Mouse (Mus musculus) heart, embryonic 12.5 days (tissue): ENCODE measurements at regions not wholly inside any gene's neighbourhood (a gene's known extent, or its start where the extent isn't known, plus 50 kb on each side); places are given as distances from the start of the nearest gene placed in this dataset.

Experiments
- ATAC-seq: fragments of 200-750 bp; cut with Nextera tagmentation; 2 replicates; pipeline ENCODE4 v1.8.0; 2017; ENCODE audit warnings: moderate TSS enrichment, moderate library complexity; ENCODE audit not compliant: insufficient number of reproducible peaks, low FRiP score
- H3K27ac ChIP-seq: fragments of 300-500 bp; sonication (generic); 2 replicates; pipeline ENCODE4 v1.5.1; 2016; ENCODE audit warnings: mild to moderate bottlenecking, moderate library complexity; ENCODE audit not compliant: poor library complexity, severe bottlenecking
- H3K27me3 ChIP-seq: fragments of 300-500 bp; sonication (generic); replicated peaks from 2 replicates; pipeline ENCODE4 v1.6.1; 2016; ENCODE audit warnings: mild to moderate bottlenecking, moderate library complexity
- H3K36me3 ChIP-seq: fragments of 300-500 bp; sonication (generic); 2 replicates; pipeline ENCODE4 v1.6.1; 2016; ENCODE audit warnings: mild to moderate bottlenecking, moderate library complexity
- H3K4me1 ChIP-seq: fragments of 300-500 bp; sonication (generic); replicated peaks from 2 replicates; pipeline ENCODE4 v1.6.1; 2016; ENCODE audit warnings: mild to moderate bottlenecking
- H3K4me2 ChIP-seq: fragments of 300-500 bp; sonication (generic); 2 replicates; pipeline ENCODE4 v1.6.1; 2016; ENCODE audit warnings: mild to moderate bottlenecking, moderate library complexity
- H3K4me3 ChIP-seq: fragments of 300-500 bp; sonication (generic); 2 replicates; pipeline ENCODE4 v1.5.1; 2016; ENCODE audit warnings: mild to moderate bottlenecking
- H3K9ac ChIP-seq: fragments of 300-500 bp; sonication (generic); 2 replicates; pipeline ENCODE4 v1.6.1; 2016; ENCODE audit warnings: mild to moderate bottlenecking, moderate library complexity
- H3K9me3 ChIP-seq: fragments of 300-500 bp; sonication (generic); replicated peaks from 2 replicates; pipeline ENCODE4 v1.6.1; 2016; ENCODE audit warnings: mild to moderate bottlenecking, moderate library complexity
- WGBS: fragments of 180-500 bp; shearing (Covaris S2); methylation state at CpG from one replicate; pipeline ENCODE4 v1.1.7; 2016; 5-methylcytosine and 5-hydroxymethylcytosine counted together

DNA sequence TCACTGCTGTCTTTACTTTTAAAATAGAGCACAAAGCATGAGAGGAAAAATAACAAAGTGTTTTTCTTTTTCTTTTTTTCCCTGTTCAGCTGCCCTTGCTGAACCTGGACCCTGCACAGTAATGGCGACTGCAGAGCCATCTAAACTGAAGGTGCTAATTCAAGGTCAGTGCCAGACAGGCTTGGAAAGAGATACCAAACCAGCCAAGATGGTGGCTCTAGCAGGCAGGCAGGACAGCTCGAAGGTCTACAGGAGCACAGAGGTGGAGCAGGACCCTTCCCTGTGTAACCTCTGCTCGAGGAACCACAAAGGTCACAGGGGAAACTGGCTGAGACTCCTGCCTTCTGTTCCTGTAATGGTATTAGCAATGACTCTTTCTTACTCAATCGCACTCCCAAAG, 326.7 kb downstream of the Gm45692 start:
- Histone ChIP-seq H3K9me3 (no peaks in the 10 kb centered on the region), H3K4me1 (peaks cover 6% of the 10 kb centered on the region), H3K36me3 (no peaks in the 10 kb centered on the region), H3K27me3 (no peaks in the 10 kb centered on the region), H3K4me2 (no peak overlapping the region), H3K27ac (no peak overlapping the region), H3K9ac (no peak overlapping the region), H3K4me3 (no peak overlapping the region)
- 71% methylated on average over 4 of the region's 4 CpGs for WGBS
- no peak for ATAC-seq

GRCm38 (mm10) chr8:26447886-26448640, 328.7 kb downstream of the Gm45692 start:
- H3K4me2 ChIP-seq: no peak overlapping the region
- no peak for ATAC-seq
- WGBS: 76% methylated on average over 8 of the region's 8 CpGs
- no peak overlapping the region for H3K9ac ChIP-seq
- H3K9me3 ChIP-seq: 0 out of 2 replicates have a peak, but pooled peaks cover 6% of the 10 kb centered on the region
- peaks cover 8% of the 10 kb centered on the region for H3K4me1 ChIP-seq
- H3K27ac ChIP-seq: no peak overlapping the region
- H3K36me3 ChIP-seq: no peaks in the 10 kb centered on the region
- H3K4me3 ChIP-seq: no peak overlapping the region
- H3K27me3 ChIP-seq: no peaks in the 10 kb centered on the region

DNA sequence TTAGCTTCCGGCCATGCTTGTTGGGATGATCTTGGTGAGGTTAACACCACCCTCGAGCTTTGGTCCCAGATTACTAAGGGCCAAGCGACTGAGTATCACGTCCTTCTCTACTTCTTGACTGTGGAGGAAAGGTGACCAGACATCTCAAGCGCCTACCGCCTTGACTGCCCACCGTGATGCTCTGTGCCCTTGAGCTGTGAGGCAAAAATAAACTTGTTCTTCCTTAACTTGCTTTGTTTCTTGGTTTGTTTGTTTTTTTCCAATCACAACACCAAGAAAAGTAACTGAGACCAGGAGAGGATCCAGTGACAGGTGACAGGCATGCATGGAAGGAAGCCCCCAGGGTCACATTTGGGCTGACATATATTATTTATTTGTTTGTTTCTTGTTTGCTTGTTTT, 330.0 kb downstream of the Gm45692 start:
- no peak for ATAC-seq
- WGBS: 85% methylated on average over 7 of the region's 7 CpGs

DNA sequence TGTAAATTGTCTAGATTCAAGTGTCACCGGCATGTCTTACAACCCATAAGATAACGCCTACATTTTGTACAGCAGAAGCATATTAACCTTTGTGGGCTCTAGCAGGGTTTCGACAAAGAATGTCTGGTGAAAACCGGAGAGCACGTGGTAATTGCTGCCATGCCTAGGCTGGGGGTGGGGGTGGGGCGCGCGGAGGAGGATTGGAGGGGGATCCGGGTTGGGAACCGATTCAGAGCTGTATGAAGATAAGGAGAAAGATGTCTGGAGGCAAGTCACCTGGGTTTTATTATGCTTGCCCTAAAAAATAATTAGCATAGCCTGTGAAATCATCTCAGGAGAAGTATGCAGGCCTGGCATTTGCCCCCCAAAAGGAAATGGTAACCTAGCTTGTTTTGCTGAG, 331.2 kb downstream of the Gm45692 start:
- H3K27ac ChIP-seq: no peak overlapping the region
- WGBS: 61% methylated on average over 10 of the region's 10 CpGs
- H3K4me1 ChIP-seq: peaks cover 8% of the 10 kb centered on the region
- ATAC-seq: no peak
- H3K27me3 ChIP-seq: no peaks in the 10 kb centered on the region
- no peaks in the 10 kb centered on the region for H3K36me3 ChIP-seq
- 0 out of 2 replicates have a peak, but pooled peaks cover 12% of the 10 kb centered on the region for H3K9me3 ChIP-seq
- no peak overlapping the region for H3K4me3 ChIP-seq
- H3K4me2 ChIP-seq: no peak overlapping the region
- H3K9ac ChIP-seq: no peak overlapping the region

More for the DNA sequence above, 330.0 kb downstream of the Gm45692 start:
- Histone ChIP-seq H3K36me3 (no peaks in the 10 kb centered on the region), H3K4me1 (peaks cover 8% of the 10 kb centered on the region), H3K9ac (no peak overlapping the region), H3K4me3 (no peak overlapping the region), H3K4me2 (no peak overlapping the region), H3K27me3 (no peaks in the 10 kb centered on the region), H3K9me3 (0 out of 2 replicates have a peak, but pooled peaks cover 6% of the 10 kb centered on the region), H3K27ac (no peak overlapping the region)

DNA sequence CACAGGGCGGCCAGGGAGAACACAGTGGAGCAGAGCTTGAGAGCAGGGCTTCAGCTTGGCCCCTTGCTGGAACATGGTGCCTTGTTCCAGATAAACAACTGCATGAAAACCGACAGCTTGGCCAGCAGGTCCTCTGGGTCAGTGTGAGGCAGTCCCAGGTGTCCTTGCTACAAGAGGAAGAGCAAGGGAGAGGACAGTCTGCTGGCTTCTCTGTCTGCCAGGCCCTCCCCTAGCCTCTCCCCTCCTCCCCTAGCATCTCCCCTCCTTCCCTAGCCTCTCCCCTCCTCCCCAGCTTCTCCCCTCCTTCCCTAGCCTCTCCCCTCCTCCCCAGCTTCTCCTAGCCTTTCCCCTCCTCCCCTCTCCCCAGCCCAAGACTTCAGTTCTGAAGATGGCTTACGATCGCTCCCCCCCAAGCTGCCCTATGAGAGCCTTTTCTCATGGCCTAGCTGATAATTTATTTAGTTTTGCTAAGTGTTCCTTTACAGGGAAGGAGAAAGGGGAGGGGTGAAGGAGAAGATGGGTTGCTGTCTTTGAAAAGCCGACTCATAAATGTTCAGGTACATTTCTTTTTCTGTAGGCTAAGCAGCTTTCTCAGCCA, 333.7 kb downstream of the Gm45692 start:
- Histone ChIP-seq H3K36me3 (no peaks in the 10 kb centered on the region), H3K4me2 (no peak overlapping the region), H3K27me3 (no peaks in the 10 kb centered on the region), H3K4me1 (peaks cover 8% of the 10 kb centered on the region), H3K4me3 (no peak overlapping the region), H3K9me3 (0 out of 2 replicates have a peak, but pooled peaks cover 12% of the 10 kb centered on the region), H3K27ac (no peak overlapping the region), H3K9ac (no peak overlapping the region)
- WGBS: 57% methylated on average over 5 of the region's 5 CpGs
- ATAC-seq: no peak

- Histone ChIP-seq H3K9ac (no peak overlapping the region), H3K27ac (no peak overlapping the region), H3K36me3 (no peaks in the 10 kb centered on the region), H3K27me3 (no peaks in the 10 kb centered on the region), H3K4me2 (no peak overlapping the region), H3K4me1 (peaks cover 5% of the 10 kb centered on the region; the same call in 1 of the 2 replicates), H3K4me3 (no peak overlapping the region), H3K9me3 (no peaks in the 10 kb centered on the region)
- ATAC-seq: no peak
- WGBS: 81% methylated on average over 2 of the region's 2 CpGs
These were observed 346.0 kb downstream of the Gm45692 start for GRCm38 (mm10) chr8:26465346-26465745.

DNA sequence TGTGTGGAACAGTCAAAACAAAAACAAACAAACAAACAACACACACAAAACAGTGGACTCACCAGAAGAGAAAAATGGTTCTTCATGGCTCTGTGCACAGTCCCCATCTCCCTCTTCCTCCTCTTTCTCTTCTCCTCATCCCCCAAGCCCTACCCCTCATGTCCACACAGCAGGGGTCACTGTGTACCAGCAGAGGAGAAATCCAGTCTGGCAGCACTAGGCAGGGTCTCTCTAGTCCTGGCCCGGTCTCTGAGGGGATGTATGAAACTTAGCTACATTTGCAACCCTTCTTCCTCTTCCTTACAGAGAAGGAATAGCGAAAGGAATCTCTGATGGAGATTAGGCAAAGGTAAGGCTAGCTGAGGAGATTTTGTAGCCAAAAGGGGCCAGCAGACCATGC, 349.1 kb downstream of the Gm45692 start:
- no peak for ATAC-seq
- Histone ChIP-seq H3K27me3 (no peaks in the 10 kb centered on the region), H3K36me3 (no peaks in the 10 kb centered on the region), H3K9ac (no peak overlapping the region), H3K4me3 (no peak overlapping the region), H3K27ac (no peak overlapping the region), H3K9me3 (no peaks in the 10 kb centered on the region), H3K4me2 (no peak overlapping the region), H3K4me1 (peaks cover 14% of the 10 kb centered on the region; the same call in 1 of the 2 replicates)
- WGBS: 64% methylated on average over 2 of the region's 2 CpGs

GRCm38 (mm10) chr8:26469705-26470104, 350.4 kb downstream of the Gm45692 start:
- Histone ChIP-seq H3K4me3 (no peak overlapping the region), H3K9me3 (no peaks in the 10 kb centered on the region), H3K9ac (no peak overlapping the region), H3K27ac (no peak overlapping the region), H3K4me1 (peaks cover 14% of the 10 kb centered on the region; the same call in 1 of the 2 replicates), H3K36me3 (no peaks in the 10 kb centered on the region), H3K27me3 (no peaks in the 10 kb centered on the region), H3K4me2 (no peak overlapping the region)
- WGBS: 52% methylated on average over 6 of the region's 6 CpGs
- no peak for ATAC-seq

DNA sequence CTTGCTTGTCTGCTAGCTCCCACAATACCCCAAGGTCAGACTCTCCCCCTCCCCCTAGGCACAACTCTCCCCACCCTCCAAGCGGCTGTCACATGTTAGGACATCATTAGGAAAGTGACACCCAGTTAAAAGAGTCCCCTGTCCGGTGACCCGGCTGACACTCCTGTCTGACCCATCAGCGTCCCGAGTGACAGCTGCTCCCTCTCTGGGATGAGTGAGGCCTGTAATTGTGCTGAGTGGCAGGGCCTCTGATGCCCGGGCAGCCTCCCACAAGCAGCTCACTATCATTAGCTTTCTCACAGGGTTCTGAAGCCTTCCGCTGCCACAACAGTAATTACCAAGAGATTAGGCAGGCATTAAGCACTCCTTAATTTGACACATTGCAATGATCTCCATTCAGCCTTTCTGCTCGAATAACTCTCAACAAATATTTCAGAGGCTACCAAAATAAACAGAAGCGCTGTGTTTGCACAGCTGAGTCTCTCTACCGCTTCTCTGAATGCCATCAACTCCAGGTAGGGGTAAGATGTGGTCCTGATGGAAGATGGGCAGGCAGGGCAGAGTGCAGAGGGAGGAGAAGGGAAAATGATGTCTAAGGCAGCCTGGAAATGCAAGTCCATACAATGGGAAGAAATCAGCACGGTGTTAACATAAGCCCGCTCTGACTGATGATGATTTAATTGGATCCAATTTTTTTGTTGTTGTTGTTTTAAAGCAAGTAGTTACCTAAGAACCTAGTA, 352.6 kb downstream of the Gm45692 start:
- Histone ChIP-seq H3K27me3 (no peaks in the 10 kb centered on the region), H3K9ac (no peak overlapping the region), H3K4me2 (no peak overlapping the region), H3K36me3 (no peaks in the 10 kb centered on the region), H3K4me1 (peaks cover 14% of the 10 kb centered on the region; the same call in 1 of the 2 replicates), H3K9me3 (no peaks in the 10 kb centered on the region), H3K4me3 (no peak overlapping the region), H3K27ac (no peak overlapping the region)
- 36% methylated on average over 12 of the region's 12 CpGs for WGBS
- no peak for ATAC-seq

- no peaks in the 10 kb centered on the region for H3K36me3 ChIP-seq
- H3K4me3 ChIP-seq: no peak overlapping the region
- ATAC-seq: no peak
- H3K9ac ChIP-seq: no peak overlapping the region
- 81% methylated on average over 5 of the region's 5 CpGs for WGBS
- no peaks in the 10 kb centered on the region for H3K27me3 ChIP-seq
- no peak overlapping the region for H3K27ac ChIP-seq
- H3K9me3 ChIP-seq: no peaks in the 10 kb centered on the region
- peaks cover 3% of the 10 kb centered on the region; the same call in 1 of the 2 replicates for H3K4me1 ChIP-seq
- H3K4me2 ChIP-seq: no peak overlapping the region
These were observed 365.4 kb downstream of the Gm45692 start for GRCm38 (mm10) chr8:26484749-26485148.

DNA sequence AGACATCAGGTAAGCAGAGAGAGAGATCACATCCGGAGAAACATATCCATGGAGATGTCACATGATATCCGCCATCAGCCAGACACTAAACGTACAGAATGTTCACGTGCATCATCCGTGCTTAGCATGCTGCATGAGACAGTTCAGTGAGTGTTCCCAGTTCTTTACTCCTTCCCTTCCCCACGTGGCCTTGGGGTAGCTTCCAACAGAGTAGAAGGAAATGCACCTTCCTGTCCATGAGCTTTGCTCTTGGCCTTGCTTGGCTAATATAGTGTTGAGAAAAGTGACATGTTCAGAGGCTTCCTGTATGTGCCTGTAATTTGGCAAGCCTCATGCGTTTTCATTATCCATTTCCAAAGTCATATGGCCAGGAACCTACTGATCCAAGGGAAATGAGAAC, 368.5 kb downstream of the Gm45692 start:
- Histone ChIP-seq H3K4me3 (no peak overlapping the region), H3K4me1 (peaks cover 3% of the 10 kb centered on the region; the same call in 1 of the 2 replicates), H3K9me3 (no peaks in the 10 kb centered on the region), H3K36me3 (no peaks in the 10 kb centered on the region), H3K27me3 (no peaks in the 10 kb centered on the region), H3K9ac (no peak overlapping the region), H3K27ac (no peak overlapping the region), H3K4me2 (no peak overlapping the region)
- no peak for ATAC-seq
- WGBS: 82% methylated on average over 7 of the region's 7 CpGs
